Mouse (Mus musculus): ENCODE measurements around the gene Tmem229b. TPM values are rescaled to one million over a fixed set of nuclear protein-coding genes. Genes with fewer than 3 reads are reported as not detected.

Tmem229b gene
- polyA plus RNA-seq, 1 experiment from 2014 or later, result 3.8 TPM

DNA sequence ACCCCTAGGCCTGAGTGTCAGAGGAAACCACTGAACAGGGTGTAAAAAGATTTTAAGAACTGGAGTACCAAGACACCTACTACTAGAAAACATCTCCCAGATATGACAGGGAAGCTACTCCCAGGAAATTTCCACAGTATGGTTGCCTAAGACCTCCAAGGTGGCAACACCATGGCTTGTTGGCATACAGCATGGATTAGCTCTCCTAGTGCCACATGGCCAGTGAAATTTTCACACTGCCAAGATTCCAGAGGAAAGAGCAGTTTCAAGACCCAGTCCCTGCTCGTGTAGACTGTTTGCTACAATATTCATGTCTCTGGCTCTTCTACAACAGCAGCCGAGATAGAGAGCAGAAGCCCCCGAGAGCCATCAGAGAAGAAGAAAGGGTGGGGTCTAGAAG is 4.4 kb downstream of the Tmem229b start:
- H3K27ac ChIP-seq (replicated peaks), result no peak overlapping the region
- H3K4me3 ChIP-seq, result no peak overlapping the region
- no peaks in the 10 kb centered on the region for H3K36me3 ChIP-seq (replicated peaks)
- peaks cover 14% of the 10 kb centered on the region for H3K4me1 ChIP-seq
- WGBS, result 86% methylated on average over 3 of the region's 3 CpGs
- DNase-seq (ENCODE audit: low spot score), result no peak
- H3K9me3 ChIP-seq, result no peaks in the 10 kb centered on the region
- peaks cover 36% of the 10 kb centered on the region for H3K27me3 ChIP-seq (replicated peaks; ENCODE audit: low read depth, poor library complexity, severe bottlenecking)

DNA sequence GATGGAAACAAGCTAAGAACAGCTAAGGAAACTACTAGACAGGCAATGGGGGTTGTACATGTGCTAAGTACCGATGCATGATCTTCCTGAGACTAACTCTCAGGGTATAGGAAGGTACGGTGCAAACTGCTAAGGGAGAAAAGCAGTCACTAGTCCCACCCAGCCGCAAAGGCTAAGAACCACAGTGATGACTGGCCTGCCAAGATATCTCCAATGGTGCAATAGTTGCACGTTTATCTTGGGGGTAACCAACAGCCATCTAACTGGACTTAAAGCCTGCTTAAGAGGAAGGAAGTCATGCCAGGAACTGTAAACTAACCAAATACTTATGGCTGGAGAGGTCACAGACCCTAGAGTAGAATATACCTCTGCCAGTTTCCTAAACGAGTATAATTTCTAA is 5.0 kb downstream of the Tmem229b start:
- no peaks in the 10 kb centered on the region for H3K36me3 ChIP-seq (replicated peaks)
- peaks cover 30% of the 10 kb centered on the region for H3K27me3 ChIP-seq (replicated peaks; ENCODE audit: low read depth, poor library complexity, severe bottlenecking)
- no peaks in the 10 kb centered on the region for H3K9me3 ChIP-seq
- H3K4me3 ChIP-seq, result no peak overlapping the region
- no peak overlapping the region for H3K27ac ChIP-seq (replicated peaks)
- 89% methylated on average over 5 of the region's 5 CpGs for WGBS
- DNase-seq (ENCODE audit: low spot score), result no peak
- H3K4me1 ChIP-seq, result peaks cover 13% of the 10 kb centered on the region

DNA sequence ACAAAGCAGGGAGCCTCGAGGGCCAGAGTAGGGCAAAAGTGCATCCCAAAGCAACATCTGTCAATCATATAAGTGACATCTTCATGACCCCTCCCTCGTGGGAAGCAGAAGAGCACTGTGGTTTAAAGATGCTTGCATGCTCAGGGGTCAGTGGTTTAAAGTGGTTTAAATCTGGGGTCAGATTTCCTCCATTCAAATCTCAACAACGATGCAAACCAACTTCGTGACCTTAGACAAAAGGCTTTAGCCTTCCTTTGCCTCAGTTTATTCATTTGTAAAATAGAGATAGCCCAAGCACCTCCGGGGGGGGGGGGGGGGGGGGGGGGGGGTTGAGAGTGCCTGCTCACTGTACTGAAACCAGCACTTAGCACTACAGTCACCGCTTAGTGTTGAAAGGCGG is 10.7 kb downstream of the Tmem229b start:
- Histone ChIP-seq H3K27me3 (replicated peaks; ENCODE audit: low read depth, poor library complexity, severe bottlenecking) (no peaks in the 10 kb centered on the region), H3K4me1 (peaks cover 4% of the 10 kb centered on the region; the same call in 1 of the 2 replicates), H3K36me3 (replicated peaks) (no peaks in the 10 kb centered on the region), H3K27ac (replicated peaks) (no peak overlapping the region), H3K4me3 (no peak overlapping the region), H3K9me3 (no peaks in the 10 kb centered on the region)
- 13% methylated on average over 7 of the region's 7 CpGs for WGBS
- no peak for DNase-seq (ENCODE audit: low spot score)

DNA sequence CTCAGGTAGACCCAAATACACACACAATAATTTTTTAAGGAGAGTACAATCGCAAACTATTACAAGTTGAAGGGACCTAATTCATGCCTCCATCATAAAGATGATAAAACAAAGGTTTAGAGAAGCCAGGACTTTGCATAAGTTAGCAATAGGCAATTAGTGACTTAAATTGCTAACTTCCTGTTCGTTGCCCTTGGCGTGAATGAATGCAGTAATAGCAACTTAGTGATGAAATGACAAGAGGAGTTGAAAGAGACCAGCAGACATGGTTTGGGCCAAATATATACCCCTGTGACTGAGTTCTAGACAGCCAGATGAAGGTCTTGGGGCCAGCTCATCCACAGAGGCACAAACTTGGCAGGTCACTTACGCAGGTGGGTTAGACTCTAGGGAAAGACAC is 11.2 kb downstream of the Tmem229b start:
- H3K36me3 ChIP-seq (replicated peaks), result no peaks in the 10 kb centered on the region
- peaks cover 4% of the 10 kb centered on the region; the same call in 1 of the 2 replicates for H3K4me1 ChIP-seq
- H3K9me3 ChIP-seq, result no peaks in the 10 kb centered on the region
- H3K4me3 ChIP-seq, result no peak overlapping the region
- H3K27me3 ChIP-seq (replicated peaks; ENCODE audit: low read depth, poor library complexity, severe bottlenecking), result no peaks in the 10 kb centered on the region
- H3K27ac ChIP-seq (replicated peaks), result no peak overlapping the region
- WGBS, result 74% methylated on average over 4 of the region's 4 CpGs
- DNase-seq (ENCODE audit: low spot score), result no peak

DNA sequence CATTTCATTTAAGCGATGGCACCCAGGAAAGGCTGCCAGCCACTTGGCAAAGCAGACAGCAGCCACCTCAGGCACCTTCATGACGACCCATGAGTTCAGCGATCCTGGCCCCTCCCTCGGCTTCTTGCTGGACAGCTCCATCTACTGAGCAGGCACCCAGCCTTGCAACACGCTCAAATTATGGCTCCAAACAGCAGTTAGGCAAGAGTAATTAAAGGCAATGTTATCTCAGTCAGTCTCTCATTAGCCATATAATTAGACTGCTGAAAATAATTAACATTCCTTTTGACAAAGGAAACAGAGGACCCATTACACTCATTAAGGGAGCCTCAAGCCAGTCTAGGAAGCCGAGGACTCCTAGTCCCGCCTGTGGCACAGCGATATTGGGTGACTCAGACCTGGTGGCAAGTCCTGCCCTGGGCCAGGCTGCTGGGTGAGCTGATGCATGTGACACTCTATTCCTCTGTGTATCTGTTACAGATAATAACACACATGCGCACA is 19.8 kb downstream of the Tmem229b start:
- Histone ChIP-seq H3K4me1 (peaks cover 5% of the 10 kb centered on the region; the same call in 1 of the 2 replicates), H3K4me3 (no peak overlapping the region), H3K27ac (replicated peaks) (no peak overlapping the region), H3K9me3 (no peaks in the 10 kb centered on the region), H3K27me3 (replicated peaks; ENCODE audit: low read depth, poor library complexity, severe bottlenecking) (no peaks in the 10 kb centered on the region), H3K36me3 (replicated peaks) (no peaks in the 10 kb centered on the region)
- 50% methylated on average over 9 of the region's 9 CpGs for WGBS
- no peak for DNase-seq (ENCODE audit: low spot score)

DNA sequence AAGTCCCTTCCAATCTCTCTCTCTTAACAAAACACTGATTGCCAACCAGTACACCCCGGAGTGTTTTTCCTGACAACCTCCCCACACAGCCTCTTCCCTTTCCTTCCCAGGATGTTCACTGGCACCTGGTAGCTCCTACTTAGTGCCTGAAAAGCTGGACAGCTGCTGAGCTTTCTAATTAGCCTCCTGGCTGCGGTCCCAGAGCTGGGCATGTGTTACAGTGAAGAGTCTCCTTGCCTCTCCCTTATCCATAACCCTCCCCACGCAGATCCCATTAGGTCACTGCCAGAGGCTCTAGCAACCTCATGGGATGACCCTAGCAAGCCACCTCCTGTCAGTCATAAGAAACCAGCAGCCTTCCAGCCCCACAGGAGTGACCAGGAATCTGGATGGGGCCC is 23.4 kb downstream of the Tmem229b start:
- 72% methylated on average over 3 of the region's 3 CpGs for WGBS
- no peaks in the 10 kb centered on the region for H3K27me3 ChIP-seq (replicated peaks; ENCODE audit: low read depth, poor library complexity, severe bottlenecking)

DNA sequence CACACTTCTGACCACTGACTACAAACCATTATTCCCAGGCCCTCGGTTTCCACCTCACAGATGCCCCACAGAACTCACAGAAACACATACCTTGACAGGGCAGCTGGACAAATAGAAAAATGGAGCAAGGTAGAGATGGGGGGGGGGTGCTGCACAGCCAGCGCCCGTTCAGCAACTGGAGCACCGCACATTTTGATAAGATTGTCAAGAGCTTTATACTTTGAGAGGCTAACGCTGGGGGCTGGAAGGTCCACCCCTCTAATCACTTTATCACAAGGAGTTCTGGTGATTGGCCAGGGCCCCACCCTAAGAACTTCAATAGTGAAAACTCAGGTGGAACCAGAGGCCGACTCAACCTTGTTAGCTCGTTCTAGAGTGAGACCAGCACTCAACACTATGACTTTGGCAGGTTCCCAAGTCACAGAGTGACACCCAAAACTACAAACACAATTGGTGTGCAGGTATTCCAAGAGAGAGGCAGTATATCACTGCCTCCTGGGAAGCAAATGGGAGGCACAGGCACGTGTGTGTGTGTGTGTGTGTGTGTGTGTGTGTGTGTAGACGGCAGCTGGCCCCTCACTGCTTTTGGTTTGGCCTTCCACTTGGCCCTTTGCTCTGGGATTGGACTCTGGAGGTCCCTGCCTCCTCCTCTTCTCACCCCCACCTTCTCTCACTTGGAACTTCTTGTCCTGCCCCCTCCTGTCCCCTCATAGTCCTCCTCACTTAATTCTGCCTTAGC is 24.0 kb downstream of the Tmem229b start:
- WGBS, result 79% methylated on average over 9 of the region's 9 CpGs
- H3K4me3 ChIP-seq, result no peak overlapping the region
- no peaks in the 10 kb centered on the region for H3K27me3 ChIP-seq (replicated peaks; ENCODE audit: low read depth, poor library complexity, severe bottlenecking)
- peaks cover 5% of the 10 kb centered on the region; the same call in 1 of the 2 replicates for H3K4me1 ChIP-seq
- DNase-seq (ENCODE audit: low spot score), result no peak
- no peak overlapping the region for H3K27ac ChIP-seq (replicated peaks)
- no peaks in the 10 kb centered on the region for H3K36me3 ChIP-seq (replicated peaks)
- no peaks in the 10 kb centered on the region for H3K9me3 ChIP-seq

More for the DNA sequence above, 23.4 kb downstream of the Tmem229b start:
- Histone ChIP-seq H3K4me3 (no peak overlapping the region), H3K27ac (replicated peaks) (no peak overlapping the region), H3K4me1 (peaks cover 5% of the 10 kb centered on the region; the same call in 1 of the 2 replicates), H3K36me3 (replicated peaks) (no peaks in the 10 kb centered on the region), H3K9me3 (no peaks in the 10 kb centered on the region)
- DNase-seq (ENCODE audit: low spot score), result no peak

DNA sequence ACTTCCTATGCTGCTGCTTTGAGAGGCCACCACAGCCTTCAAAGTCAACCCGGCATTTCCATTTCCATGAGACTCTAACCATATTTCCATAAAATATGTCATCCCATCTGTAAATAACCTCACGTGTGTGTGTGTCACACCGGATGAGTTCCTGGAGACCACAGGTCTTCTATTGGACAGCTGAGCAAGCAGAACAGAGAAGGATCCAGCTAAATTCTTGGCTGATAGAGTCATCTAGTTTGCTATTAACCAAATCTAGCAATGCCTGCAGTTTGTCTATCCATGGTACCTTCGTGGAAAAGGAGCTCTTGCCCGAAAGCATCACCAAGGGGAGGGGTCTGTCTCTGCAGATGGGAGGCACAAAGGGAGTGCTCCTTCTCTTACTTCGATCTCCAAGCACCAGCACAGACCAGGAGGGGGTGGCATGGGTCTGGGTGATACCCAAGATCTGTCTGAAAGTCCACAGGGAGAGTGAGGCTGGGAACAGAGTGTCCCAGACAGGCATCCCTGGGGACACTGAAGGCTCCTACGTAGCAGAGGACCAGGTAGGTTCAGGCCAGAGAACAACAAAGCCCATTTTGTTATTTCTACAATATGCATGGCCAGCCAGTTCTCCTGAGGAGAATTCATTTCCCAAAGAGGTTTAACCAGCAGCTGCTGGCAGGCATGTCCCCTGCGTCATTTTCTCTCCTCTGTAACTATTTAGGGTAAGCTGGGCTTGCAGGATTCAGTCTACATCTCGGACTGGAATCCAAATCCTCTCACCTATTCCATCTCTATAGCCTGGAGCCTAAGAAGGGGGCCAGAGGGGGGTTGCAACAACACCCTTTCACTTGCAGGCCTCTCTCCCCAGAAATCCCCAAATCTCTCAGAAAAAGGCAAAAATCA is 25.2 kb downstream of the Tmem229b start:
- H3K4me1 ChIP-seq, result no peaks in the 10 kb centered on the region
- no peak overlapping the region for H3K27ac ChIP-seq (replicated peaks)
- no peak for DNase-seq (ENCODE audit: low spot score)
- H3K27me3 ChIP-seq (replicated peaks; ENCODE audit: low read depth, poor library complexity, severe bottlenecking), result no peaks in the 10 kb centered on the region
- H3K4me3 ChIP-seq, result no peak overlapping the region
- no peaks in the 10 kb centered on the region for H3K36me3 ChIP-seq (replicated peaks)
- WGBS, result 71% methylated on average over 9 of the region's 9 CpGs
- H3K9me3 ChIP-seq, result no peaks in the 10 kb centered on the region

DNA sequence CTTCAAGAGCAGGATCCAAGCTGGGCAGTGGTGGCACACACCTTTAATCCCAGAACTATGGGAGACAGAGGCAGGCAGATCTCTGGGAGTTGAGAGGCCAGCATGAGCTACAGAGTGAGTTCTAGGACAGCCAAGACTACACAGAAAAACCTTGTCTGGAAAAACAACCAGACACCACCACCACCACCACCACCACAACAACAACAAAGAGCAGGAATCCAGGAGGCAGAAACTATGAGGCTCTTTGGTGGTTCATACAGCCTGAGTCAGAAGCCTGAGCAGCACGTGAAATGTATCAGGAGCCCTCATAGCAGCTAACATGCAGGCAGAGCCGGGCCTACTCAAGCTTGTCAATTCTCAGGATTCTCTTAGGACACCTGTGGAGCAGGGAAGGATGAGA is 26.3 kb downstream of the Tmem229b start:
- H3K27ac ChIP-seq (replicated peaks), result no peak overlapping the region
- DNase-seq (ENCODE audit: low spot score), result no peak
- no peaks in the 10 kb centered on the region for H3K4me1 ChIP-seq
- H3K27me3 ChIP-seq (replicated peaks; ENCODE audit: low read depth, poor library complexity, severe bottlenecking), result no peaks in the 10 kb centered on the region
- 75% methylated on average over 2 of the region's 2 CpGs for WGBS
- H3K36me3 ChIP-seq (replicated peaks), result no peaks in the 10 kb centered on the region
- no peak overlapping the region for H3K4me3 ChIP-seq
- no peaks in the 10 kb centered on the region for H3K9me3 ChIP-seq

DNA sequence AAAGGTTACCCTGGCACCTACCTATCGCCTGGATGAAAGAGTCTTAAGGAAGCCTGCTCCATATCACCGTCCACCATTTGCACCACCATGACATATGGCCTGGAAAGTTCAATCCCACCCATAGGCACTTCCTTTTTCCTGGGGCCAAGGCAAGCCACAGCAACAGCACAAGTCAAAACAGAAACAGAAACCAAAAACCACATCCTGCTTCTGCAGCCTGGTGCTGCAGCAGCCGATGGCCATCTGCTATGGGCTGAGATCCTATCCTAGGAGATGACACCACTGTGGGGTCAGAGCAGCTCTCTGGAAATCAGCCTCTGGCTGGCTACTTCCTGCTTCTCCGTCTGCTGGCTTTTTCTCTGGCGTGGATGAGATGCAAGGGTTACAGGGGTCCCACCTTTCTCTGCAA is 26.7 kb downstream of the Tmem229b start:
- DNase-seq (ENCODE audit: low spot score), result no peak
- no peak overlapping the region for H3K4me3 ChIP-seq
- WGBS, result 73% methylated on average over 5 of the region's 5 CpGs

DNA sequence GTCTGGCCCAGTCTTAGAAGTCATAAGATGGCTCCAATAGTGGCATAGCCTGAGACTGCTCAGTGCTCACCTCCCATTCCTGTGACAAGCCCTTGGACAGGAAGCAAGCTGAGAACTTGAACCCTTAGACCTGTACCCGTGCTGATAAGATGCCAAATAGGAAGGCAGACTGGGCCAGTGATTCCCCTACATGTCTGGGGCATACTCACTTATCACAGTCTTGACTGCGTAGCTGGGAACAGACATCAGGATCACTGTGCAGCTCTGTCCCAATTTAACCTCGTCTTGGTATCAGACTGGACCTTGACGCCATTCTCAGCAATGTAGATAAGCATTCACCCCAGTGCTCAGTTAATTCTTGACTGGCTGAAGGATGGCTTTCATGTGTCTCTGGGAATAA is 29.9 kb downstream of the Tmem229b start:
- Histone ChIP-seq H3K4me3 (no peak overlapping the region), H3K9me3 (no peaks in the 10 kb centered on the region), H3K4me1 (no peaks in the 10 kb centered on the region), H3K27ac (replicated peaks) (no peak overlapping the region), H3K36me3 (replicated peaks) (no peaks in the 10 kb centered on the region), H3K27me3 (replicated peaks; ENCODE audit: low read depth, poor library complexity, severe bottlenecking) (no peaks in the 10 kb centered on the region)
- 82% methylated on average over 4 of the region's 4 CpGs for WGBS
- no peak for DNase-seq (ENCODE audit: low spot score)

More for the DNA sequence above, 26.7 kb downstream of the Tmem229b start:
- Histone ChIP-seq H3K36me3 (replicated peaks) (no peaks in the 10 kb centered on the region), H3K4me1 (no peaks in the 10 kb centered on the region), H3K27me3 (replicated peaks; ENCODE audit: low read depth, poor library complexity, severe bottlenecking) (no peaks in the 10 kb centered on the region), H3K9me3 (no peaks in the 10 kb centered on the region), H3K27ac (replicated peaks) (no peak overlapping the region)

DNA sequence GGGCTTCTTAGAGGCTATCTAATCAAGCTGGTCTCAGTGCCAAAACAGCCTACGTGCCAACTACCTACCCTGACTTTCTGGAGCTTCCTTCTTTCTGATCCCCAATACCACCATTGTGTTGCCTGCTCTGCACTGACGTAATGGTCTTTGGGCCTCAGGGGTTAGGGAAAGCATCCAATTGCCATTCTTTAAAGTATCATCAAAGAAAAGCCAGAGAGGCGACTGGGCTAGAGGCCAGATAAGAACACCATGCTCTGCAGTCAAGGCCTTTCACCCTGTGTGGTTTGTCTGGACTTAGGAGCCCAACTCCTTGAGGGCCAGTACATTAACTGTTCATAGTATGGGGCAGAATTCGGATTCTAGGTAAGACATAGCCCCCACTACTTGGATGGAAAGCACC is 30.3 kb downstream of the Tmem229b start:
- no peaks in the 10 kb centered on the region for H3K9me3 ChIP-seq
- no peak for DNase-seq (ENCODE audit: low spot score)
- H3K4me3 ChIP-seq, result no peak overlapping the region
- H3K36me3 ChIP-seq (replicated peaks), result no peaks in the 10 kb centered on the region
- H3K27ac ChIP-seq (replicated peaks), result no peak overlapping the region
- WGBS, result 72% methylated on average over 4 of the region's 4 CpGs
- no peaks in the 10 kb centered on the region for H3K27me3 ChIP-seq (replicated peaks; ENCODE audit: low read depth, poor library complexity, severe bottlenecking)
- H3K4me1 ChIP-seq, result peaks cover 1% of the 10 kb centered on the region; the same call in 1 of the 2 replicates

All from embryonic facial prominence, embryonic 10.5 days (tissue).